Mouse (Mus musculus): Measurements from ENCODE around the gene Faf1.

Faf1 gene

DNA sequence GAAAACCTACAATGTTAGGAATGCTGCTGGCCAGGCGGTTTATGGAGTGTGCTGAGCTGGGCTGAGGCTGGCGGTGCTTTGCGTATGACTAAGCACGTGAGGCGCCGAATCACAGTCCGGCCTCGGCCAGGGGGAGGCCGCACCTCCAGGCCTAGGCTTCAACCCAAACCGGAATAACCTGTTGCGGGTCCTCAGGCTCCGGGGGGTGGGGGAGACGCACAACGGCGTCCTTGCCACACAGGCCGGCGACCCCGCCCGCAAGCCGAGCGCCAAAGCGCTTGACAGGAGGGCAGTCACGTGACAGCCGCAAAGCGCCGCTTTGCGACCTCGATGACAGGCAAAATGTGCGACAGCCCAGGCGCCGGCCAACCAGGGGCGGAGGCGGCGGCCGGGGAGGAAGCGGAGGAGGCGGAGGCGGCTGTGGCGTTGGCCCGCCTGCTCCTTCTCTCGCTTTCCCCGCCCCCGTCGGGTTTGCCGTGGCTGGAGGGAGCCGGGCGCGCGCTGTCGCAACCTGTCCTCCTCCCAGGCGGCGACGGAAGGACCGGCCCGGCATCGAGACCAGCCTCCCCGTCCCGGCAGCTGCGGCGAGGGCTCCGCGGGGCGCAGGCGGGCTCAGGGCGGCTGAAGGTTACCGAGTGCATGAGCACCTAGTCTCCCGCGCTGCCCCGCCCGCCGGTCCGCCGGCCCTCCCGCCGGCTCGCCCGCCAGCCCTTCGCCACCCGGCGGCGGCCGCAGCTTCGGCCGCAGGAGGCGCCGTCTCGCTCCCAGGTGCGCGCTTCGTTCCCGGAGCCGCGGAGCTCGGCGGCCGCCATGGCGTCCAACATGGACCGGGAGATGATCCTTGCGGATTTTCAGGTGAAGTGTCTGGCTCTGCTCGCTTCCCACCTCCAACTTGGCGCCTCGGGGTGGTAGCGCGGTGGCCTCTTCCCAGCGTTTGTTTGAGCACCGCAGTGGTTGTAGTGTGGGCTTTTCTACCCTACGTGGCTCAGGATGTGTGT lies at the start of gene Faf1:
Gene Faf1, plus strand, starts transcription at position 371 of the 998 bp plus-strand sequence.
- peak; percentile 98 to 99 for DNase-seq

DNA sequence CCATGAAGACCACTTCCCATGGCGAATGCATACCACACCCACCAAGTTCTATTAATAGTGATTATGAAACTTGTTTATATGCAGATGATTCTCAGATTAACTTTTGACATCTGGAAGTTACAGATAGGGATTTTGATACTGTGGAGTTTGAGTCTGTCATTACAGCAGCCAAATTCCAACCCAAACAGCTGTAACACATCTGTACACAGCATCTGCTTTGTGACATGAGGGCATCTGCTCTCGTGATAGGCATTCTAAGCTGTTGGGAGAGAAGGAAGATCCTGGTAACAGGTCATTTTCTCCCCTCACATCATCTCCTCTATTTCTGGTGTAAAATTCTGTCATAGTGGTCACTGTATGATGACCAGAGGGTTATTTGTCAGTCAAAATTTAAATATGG lies 46.2 kb upstream of the Faf1 start:
- DNase-seq = no peak

DNA sequence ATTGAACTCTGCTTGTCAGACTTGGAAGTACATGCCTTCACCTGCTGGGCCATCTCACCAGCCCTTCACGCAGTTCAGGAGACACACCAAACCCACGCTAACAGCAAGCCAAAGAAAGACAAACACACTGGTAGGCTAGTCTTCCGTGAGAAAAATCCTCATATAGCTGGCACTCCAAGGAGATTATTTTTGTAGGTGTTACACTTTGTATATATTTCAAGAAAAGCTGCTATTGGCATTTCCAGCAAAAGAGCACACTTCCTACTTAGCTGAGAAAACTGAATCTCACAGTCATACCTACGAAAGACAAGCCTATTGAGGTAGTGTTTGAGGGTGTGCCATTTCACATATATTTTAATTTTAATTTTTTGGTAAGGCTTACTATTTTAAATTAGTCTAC lies 45.4 kb upstream of the Faf1 start:
- no peak for DNase-seq

DNA sequence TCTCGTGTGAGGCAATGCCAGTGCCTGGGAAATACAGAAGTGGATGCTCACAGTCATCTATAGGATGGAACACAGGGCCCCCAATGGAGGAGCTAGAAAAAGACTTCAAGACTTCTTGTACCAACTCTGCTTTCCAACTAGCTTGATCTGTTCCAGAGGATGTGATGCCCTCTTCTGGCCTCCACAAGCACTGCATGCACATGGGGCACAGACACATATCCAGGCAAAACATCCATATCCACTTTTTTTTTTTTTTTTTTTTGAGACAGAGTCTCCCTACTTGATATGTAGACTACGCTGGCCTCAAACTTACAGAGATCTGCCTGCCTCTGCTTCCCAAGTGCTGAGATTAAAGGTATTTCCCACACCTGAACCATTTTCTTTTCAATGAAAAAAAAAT lies 41.4 kb upstream of the Faf1 start:
- peak; percentile 26 to 37 for DNase-seq

DNA sequence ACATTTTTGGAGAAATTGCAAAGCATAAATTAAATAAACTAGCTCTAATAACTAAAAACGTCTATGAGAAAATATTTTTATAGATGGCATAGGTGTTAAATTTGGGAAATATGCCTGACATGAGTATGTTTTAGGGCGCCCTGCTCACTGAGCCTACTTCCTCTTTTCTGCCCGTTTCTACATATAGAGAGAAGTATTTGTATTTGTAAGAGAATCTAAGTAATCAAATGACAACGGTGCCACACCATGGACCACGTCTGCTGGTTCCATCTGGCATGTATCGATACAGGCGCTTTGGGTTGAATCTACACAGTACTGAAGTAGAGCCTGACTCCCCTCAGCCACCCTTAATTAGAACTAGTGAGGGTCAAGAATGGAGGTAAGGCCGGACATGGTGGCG lies 37.0 kb upstream of the Faf1 start:
- DNase-seq = no peak

DNA sequence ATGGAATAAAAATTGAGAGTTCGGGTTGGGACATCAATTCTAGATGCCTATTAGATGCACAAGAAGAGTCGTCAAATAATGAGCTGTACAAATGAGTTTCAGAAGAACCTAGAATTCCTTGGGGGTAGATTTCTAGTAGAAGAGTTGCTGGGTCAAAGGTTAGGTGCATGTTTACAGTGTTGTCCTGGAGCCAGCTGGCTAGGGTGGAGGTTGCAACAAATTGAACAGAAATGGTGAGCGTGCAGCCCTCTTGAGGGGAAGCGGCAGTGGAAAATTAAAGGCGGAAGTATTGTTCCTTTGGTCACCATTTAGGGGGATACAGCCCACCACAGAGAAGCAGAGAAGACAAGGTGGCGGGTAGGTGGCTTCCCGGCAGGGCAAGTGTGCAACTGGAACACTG lies 36.2 kb upstream of the Faf1 start:
- no peak for DNase-seq

DNA sequence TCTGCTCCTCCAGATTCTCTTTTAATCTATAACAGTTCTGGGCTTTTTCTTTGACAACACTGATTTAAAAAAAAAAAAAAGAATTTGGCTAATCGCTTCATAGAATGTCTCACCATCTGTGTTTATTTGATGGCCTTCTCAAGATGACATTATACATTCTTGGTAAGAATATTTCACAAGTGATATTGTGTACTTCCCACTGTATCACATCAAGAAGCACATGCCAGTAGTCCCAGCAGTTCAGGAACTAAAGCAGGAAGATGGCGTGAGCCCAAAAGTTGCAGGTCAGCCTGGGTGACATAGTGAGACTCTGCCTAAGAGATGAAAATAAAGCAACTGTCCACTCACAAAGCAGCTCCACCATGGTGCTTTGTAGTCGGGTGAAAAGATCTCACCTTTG lies 34.9 kb upstream of the Faf1 start:
- DNase-seq = no peak

DNA sequence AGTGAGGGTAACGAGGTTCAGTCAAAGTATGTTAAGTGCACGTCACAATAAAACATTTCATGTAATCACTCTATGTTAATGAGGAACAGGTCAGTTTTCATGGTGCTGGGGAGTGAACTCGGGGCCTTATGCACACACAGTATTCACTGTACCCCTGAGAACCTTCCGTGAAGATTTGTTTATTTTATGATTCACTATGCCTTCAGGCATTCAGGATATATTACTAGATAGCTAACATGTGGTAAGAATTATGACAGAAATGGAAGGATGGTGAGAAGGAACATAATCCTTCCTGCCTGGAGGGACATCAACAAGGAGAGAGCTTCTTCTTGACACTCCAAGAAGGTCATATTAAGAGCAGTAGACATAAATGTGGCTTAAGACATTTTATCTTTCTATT lies 29.1 kb upstream of the Faf1 start:
- no peak for DNase-seq

DNA sequence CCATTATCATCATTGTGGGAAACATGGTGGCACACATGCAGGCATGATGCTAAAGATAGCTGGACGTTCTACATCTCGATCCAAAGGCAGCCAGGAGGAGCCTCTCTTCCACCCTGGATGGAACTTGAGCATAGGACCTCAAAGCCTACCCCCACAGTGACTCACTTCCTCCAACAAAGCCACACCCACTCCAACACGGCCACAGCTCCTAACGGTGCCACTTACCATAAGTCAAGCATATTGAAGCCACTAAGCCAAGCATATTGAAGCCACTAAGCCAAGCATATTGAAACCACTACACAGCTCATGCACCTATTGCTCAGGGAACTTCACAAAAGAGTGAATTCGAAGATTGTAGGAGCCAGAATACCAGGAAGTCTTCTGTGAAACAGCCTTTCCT lies 27.1 kb upstream of the Faf1 start:
- no peak for DNase-seq

DNA sequence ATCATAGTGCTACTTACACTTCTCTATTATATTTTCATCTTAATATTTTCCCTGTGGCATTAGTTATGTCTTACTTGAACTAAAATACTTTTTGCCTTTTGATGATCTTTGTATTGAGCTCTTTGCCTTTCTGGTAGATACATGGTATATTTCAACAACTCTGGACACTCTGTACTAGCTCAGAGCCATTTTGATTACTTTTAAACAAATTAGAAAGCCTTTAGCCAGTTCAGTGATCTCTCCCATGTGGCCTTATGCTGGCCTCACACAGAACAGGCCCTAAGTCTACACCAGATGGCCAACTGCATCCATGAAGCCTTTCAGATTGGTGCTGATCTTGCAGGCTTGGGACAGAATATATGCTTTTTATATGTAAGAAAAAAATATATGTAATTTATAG lies 23.1 kb upstream of the Faf1 start:
- no peak for DNase-seq

DNA sequence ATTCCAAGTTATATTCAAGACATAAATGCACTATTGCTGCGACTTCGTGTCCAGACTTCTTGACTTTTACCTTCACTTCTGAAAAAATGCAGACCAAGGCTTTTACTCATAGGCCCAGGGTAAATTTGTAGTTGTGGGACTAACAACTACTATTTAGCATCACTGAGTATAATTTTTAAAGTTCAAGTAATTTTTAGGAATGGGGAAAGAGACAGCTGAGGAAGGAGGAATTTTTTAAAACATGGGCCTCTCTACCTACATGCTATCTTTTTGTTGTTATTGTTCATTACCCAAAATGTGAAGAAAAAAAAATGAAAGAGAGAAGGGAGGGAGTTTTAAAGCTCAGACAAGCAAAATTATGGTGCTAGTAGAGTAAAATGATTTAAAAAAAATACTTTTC lies 21.7 kb upstream of the Faf1 start:
- no peak for DNase-seq

DNA sequence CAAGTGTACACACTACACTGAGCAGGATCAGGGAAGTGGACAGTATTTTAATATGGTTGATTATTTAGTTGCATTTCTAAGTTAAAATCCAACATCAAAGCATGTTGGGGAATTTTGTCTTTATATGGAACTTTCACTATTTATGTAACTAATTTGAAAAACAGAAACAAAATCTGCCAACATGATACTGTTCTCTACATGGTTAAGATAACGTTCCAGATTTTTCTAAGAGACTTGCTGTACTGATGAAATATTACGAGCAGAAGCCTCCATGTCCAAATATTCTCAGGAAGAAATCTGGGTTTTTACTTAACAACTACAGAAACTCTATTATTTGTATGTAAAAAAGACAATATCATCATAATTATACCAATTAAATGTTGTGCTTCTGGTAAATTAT lies 20.6 kb upstream of the Faf1 start:
- DNase-seq = no peak

DNA sequence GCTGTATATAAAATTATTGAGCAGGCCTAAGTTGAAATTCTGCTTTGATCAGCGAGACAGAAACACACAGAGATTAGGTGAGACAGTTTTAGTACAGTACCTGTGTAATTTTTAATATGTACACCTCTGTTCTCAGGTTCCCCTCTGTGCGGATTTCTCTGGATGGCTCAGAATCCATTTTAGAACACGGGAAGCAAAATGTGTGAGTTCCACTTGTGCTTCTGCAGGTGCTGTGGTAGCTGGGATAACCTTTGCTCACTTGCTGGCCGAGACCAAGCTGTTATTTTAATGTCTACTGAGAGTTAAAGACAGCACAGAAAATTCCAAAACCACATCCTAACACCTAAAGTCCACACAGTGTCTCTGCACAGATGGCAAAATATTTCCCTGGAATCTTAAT lies 20.1 kb upstream of the Faf1 start:
- DNase-seq = no peak

DNA sequence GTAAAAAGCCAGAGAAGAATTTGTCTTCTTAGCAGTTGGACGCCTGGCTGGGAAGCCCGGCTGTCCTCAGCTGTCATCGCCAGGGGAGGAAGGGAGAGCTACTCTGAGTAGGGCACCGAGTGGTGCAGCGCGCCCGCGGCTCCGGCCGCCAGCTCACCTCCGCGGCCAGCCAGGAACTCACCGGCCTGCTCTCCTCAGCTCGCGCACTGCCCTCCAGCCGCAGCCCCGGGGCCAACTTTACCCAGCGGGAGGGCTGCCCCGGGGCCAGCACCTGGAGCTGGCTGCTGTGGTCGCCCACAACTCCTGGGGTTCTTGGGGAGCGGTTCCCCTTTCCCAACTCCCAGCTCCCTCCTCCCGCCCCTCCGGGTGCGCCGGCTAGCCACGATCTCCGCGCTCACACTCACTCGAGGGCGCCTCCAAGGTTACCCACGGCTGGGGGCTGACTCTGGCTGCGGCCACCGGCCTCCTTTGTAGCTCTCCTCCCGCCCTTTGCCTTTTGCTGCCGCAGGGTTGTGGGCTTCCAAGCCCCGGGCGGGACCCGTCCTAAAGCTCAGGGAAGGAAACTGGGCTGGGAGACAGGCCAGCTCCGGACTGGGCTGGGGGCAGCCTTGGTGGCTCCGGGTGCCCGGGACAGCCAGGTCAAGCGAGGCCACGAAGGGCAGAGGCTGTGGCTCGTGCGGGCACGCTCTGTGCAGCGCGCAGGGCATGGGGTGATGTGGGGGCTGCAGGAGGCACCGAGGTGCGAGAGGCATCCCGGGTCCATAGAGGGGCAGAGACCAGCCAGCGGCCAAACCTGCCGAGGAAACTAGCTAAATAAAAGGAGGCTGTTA lies 19.2 kb upstream of the Faf1 start:
- peak; percentile 57 to 69 for DNase-seq

DNA sequence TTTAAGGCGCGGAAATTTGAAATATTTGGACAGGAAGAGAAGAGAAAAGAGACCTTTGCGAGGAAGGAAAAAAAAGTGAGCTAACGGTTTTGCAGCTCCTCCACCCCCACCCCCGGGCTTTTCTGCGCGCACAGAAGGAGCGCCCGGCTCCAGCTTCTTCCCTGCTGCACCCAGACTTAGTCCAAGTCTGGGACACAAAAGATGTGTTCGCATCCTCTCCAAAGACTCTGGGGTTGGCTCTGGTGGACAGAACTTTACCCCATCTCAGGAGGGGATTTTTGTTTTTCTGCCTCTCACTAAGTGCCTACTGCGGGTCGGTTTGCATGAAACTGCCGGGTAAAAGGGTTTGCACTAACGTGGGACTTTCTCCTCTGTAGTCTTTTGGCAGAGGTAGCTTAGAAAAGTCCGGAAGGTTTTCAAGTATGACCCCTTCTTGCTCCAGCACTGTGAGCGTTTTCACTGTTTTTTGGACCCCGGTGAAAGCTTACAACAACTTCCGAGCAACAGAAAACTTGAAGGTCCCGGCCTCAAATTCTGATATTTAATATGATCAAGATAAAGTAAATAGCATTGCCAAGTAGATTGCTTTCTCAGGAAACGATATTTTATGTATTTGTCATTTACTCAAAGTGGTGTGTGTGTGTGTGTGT lies 18.4 kb upstream of the Faf1 start:
- peak; percentile 7 to 13 for DNase-seq

DNA sequence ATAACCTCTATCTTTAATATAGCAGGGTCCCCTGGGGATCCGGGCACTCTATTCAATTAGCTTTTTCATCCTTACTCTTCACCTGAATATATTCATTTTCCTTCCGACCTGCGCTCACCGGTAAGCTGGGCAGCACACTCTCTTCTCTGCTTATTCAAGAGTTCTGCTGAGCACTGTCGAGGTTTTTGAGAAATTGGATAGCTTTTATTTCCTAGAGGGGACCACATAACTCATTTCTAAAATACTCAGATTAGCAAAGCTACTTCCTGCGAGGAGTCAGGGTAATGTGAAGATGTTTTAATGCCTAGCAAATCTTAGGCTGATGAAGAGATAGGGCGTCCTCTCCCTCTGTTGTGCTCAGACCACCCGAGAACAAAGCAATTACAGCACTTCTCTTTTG lies 17.6 kb upstream of the Faf1 start:
- DNase-seq = peak in 1 of 2 experiments; percentile 4

DNA sequence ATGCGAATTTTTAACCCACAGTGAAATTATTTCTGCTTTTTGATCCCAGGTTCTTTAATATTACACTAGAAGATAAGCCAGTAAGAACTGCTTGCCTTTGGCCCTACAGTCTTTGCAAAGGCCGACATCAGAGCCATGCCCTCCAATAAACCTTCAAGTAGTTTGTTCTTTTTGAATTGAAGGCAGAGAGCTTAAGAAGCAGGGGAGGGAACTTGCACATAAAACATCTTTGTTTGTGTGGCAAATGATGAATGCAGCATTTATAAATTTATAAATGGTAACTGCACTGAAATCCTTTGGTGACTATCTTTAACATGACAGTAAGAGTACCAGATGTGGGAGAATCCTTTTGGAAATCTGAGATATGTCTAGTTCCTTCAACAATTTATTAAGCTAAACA lies 16.8 kb upstream of the Faf1 start:
- DNase-seq = no peak

DNA sequence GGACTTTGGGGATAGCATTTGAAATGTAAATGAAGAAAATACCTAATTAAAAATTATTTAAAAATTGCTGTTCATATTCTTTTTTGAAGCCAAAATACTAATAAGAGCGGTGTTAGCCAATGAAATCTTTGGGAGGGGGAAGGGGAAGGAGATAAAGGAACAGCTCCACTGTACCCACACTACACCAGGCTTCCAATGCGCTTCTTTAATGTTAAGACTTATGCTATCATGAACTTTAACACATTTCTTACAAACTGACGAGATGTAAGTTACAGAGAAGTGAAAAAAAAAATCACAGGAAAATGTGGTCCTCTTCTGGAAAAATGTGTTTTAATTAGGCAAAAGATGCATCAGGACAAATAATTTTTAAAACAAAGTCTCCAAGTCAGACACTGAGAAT lies 15.8 kb upstream of the Faf1 start:
- no peak for DNase-seq

DNA sequence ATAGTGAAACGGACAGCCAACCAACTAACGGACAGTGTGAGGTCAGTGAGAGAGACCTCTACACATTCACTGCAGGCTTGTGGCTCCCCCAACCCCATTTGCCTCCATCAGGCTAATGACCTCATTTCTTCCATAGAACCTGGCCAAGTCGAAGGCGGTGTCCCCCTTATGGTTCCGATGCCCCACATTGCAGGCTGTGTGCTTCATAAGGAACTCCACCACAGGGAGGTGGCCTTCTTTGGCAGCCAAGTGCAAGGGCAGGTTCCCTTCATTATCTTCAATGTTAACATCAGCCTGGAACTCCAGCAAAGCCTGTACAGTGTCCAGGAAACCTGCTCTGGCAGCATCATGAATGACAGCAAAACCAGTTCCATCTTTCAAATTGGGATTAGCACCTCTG lies 15.2 kb upstream of the Faf1 start:
- DNase-seq = peak in 1 of 2 experiments; percentile 8

DNA sequence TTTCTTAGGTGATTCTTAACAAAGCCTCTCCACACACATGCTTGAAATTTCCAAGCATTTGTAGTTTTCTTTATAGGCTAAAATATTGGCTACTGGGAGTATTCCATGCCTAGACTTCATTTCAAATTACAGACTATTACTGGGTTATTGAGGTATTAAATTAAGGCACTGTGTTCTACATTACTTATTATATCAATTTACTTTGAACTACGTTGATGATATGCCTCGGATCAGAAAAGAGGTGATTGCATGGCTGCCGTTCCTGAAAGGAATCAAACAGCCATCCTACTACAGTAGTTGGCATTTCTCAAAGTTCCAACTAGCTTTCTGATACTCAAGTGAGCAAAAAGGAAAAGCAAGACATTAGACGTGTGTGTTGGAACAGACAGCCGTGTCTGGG lies 14.1 kb upstream of the Faf1 start:
- no peak for DNase-seq

DNA sequence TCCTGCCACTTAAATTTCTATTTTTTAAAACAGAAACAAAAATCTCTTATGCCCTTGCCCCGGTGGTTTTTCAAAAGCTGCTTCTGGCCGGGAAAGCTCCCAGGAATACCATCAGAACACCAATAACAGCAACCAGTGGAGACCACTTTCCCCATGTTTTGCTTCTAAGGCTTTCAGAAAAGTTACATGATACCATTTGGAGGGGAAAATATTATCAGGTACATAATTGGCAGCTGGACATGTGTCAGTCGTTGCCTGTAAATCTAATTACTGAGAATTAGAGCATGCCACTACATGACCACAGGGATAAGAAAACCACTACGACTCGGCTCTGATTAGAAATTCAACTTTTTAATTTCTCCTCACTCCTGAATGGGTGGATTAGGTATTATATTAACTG lies 12.3 kb upstream of the Faf1 start:
- peak in 1 of 2 experiments; percentile 5 for DNase-seq

DNA sequence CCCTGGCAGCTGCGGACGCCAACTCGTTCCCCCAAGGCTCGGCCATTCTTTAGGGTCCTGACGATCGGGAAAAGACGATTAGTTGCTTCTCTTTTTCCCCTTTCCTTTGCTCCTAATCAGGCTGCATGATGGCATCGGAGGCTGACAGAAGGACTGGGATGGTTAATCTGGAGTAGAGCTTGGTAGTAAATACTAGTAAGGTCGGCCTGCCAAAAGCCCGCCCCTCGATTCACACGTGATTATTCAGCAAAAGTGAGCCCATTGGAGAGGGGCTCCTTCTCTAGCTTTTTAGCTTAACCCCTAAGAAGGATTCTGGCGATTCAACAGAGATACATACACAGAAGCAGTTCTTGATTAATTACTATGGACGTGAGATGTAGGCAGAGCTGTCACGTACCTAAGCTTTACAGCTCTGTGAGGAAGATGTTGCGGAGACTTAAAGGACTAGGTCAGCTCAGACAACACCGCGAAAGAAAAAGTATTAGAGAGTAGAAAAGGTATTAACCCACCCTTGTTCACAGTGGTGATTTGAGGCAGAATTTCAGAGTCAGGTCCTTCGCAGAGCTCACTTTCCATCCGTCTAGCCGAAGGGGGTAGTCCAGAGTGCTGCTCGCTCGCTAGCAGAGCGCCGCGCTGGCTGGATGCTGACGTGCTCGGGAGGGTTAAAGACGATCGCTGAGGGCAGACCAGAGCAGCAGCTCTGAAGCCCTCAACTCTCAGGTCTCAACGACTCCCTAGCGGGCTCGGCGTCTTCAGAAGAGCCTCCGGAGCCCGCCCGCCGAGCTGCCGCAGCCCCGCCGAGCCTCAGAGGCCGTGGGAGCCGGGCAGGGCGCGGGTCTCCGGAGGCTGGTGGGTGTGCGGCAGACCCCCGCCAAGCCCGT lies 11.0 kb upstream of the Faf1 start:
- DNase-seq = peak; percentile 76 to 81

Data from kidney, postnatal 4 days (tissue).